15 mouse cellular contexts compared by ENCODE assay signal in the genomic region with DNA sequence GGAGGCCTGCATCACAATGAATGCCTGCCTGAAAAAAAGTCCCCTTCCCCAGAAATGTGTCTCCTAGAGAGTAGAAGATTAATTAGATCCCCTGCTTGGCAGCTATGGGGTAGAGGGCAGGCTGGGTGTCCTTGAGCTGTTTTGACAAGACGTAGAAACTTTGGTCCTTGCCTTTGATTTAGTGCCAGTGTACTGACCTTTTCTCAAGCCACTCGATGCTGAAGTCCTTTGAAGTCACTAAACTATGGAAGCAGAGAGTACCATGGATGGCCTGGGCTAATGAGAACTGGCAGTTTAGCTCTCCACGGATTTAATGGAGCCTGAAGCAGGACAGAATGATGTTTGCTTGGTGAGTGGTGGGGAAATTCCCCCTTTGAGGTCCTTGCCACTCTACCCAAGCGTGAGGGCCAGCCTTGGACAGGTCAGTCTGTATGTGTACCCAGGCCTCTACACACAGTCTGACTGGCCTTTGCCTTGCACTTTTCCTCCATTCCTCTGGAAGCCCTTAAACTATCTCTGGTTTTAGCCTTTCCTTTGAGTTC.
DNase-seq lines count a peak whose midpoint lies in the region; ATAC-seq and TF ChIP-seq lines count a peak whose summit lies in the region.
"Had no signal": no experiment of that assay in that cellular context is flagged by ENCODE, and none has a peak within 500 bp of the region (broad histone marks: within the 10 kb centered on the region; RNA-seq: fewer than 3 reads in every experiment).

No protein-coding gene starts in this region.

- peak overlapping the region; percentile 59 for H3K27ac ChIP-seq in heart, embryonic 10.5 days
- peak overlapping the region; percentile 61 for H3K27ac ChIP-seq in heart, postnatal 0 days (ENCODE audit: low read depth)
- no peak overlapping the region for H3K27ac ChIP-seq in lung, embryonic 15.5 days
- H3K27ac ChIP-seq: forebrain, embryonic 12.5 days; gastrocnemius, adult 2 months; hindbrain, embryonic 12.5 days; liver, embryonic 14.5 days had no signal

- H3K36me3 ChIP-seq in heart, embryonic 10.5 days: 0 out of 2 replicates have a peak, but pooled peaks cover 3% of the 10 kb centered on the region
- H3K36me3 ChIP-seq in heart, postnatal 0 days (replicated peaks; ENCODE audit: control insufficient read depth, insufficient read depth, low read length): 0 out of 2 replicates have a peak, but pooled peaks cover under 1% of the 10 kb centered on the region
- no peaks in the 10 kb centered on the region for H3K36me3 ChIP-seq in lung, embryonic 15.5 days
- H3K36me3 ChIP-seq: forebrain, embryonic 12.5 days; hindbrain, embryonic 12.5 days had no signal

- DNase-seq in heart, embryonic 10.5 days (ENCODE audit: low spot score): no peak
- DNase-seq in heart, postnatal 10 days: no peak
- DNase-seq in heart, postnatal 0 days (ENCODE audit: low spot score): no peak
- DNase-seq in heart, postnatal 36 days: no peak
- DNase-seq in lung, postnatal 25 days (ENCODE audit: low spot score): no peak
- DNase-seq in cerebellum, postnatal 36 days: no peak
- DNase-seq: cerebellum, adult 2 months; gastrocnemius, adult 2 months; kidney, postnatal 10 days; midbrain, embryonic 14.5 days had no signal

- H3K9ac ChIP-seq in heart, postnatal 0 days (replicated peaks; ENCODE audit: low read depth, low read length): no peak overlapping the region
- no peak overlapping the region for H3K9ac ChIP-seq in lung, embryonic 15.5 days
- H3K9ac ChIP-seq: forebrain, embryonic 12.5 days; hindbrain, embryonic 12.5 days; liver, embryonic 14.5 days had no signal

- no peak overlapping the region for H3K4me2 ChIP-seq in heart, postnatal 0 days (ENCODE audit: low read depth, low read length)
- no peak overlapping the region for H3K4me2 ChIP-seq in lung, embryonic 15.5 days
- H3K4me2 ChIP-seq: forebrain, embryonic 12.5 days; hindbrain, embryonic 12.5 days had no signal

- H3K27me3 ChIP-seq in heart, embryonic 10.5 days (ENCODE audit: insufficient read depth, poor library complexity, severe bottlenecking): no peaks in the 10 kb centered on the region
- no peaks in the 10 kb centered on the region for H3K27me3 ChIP-seq in heart, postnatal 0 days (ENCODE audit: control insufficient read depth, insufficient read depth, low read length)
- H3K27me3 ChIP-seq in lung, embryonic 15.5 days: no peaks in the 10 kb centered on the region

- no peaks in the 10 kb centered on the region; the same call in 1 of the 2 replicates for H3K4me1 ChIP-seq in heart, embryonic 10.5 days
- H3K4me1 ChIP-seq in heart, postnatal 0 days (ENCODE audit: control insufficient read depth, insufficient read depth): 0 out of 2 replicates have a peak, but pooled peaks cover 3% of the 10 kb centered on the region
- H3K4me1 ChIP-seq in lung, embryonic 15.5 days: no peaks in the 10 kb centered on the region
- H3K4me1 ChIP-seq: forebrain, embryonic 12.5 days; hindbrain, embryonic 12.5 days had no signal

- TF ChIP-seq CTCF in heart, postnatal 0 days (IDR thresholded peaks at IDR 0.05; ENCODE audit: low read depth): no peak

- no peak overlapping the region for H3K4me3 ChIP-seq in heart, embryonic 10.5 days
- no peak overlapping the region for H3K4me3 ChIP-seq in heart, postnatal 0 days (ENCODE audit: low read depth, low read length)
- H3K4me3 ChIP-seq in lung, embryonic 15.5 days: no peak overlapping the region
- H3K4me3 ChIP-seq: forebrain, embryonic 12.5 days; gastrocnemius, adult 2 months; hindbrain, embryonic 12.5 days; myocyte had no signal

- 66% methylated on average over 4 of the region's 4 CpGs for WGBS in heart, embryonic 10.5 days
- 51% methylated on average over 4 of the region's 4 CpGs for WGBS in heart, postnatal 0 days
- WGBS in lung, embryonic 15.5 days: 49% methylated on average over 4 of the region's 4 CpGs

- intact Hi-C loops in heart, postnatal 10 days (cut with DNase I): no loop called here
- intact Hi-C loops in heart, postnatal 36 days (cut with DNase I): no loop called here

- TF ChIP-seq EP300 in heart, postnatal 0 days (IDR thresholded peaks at IDR 0.05; ENCODE audit: low read depth): no peak

- no peak for ATAC-seq in heart, postnatal 0 days (ENCODE audit: insufficient read depth, low read depth)
- ATAC-seq in lung, embryonic 15.5 days (ENCODE audit: borderline replicate concordance, extremely low read depth, low FRiP score, low TSS enrichment): peak; percentile 19; the same call in 1 of the 2 replicates

- no peaks in the 10 kb centered on the region for H3K9me3 ChIP-seq in heart, embryonic 10.5 days
- no peaks in the 10 kb centered on the region for H3K9me3 ChIP-seq in heart, postnatal 0 days (replicated peaks; ENCODE audit: control insufficient read depth, low read length)
- H3K9me3 ChIP-seq in lung, embryonic 15.5 days: no peaks in the 10 kb centered on the region
- H3K9me3 ChIP-seq: forebrain, embryonic 12.5 days; hindbrain, embryonic 12.5 days had no signal
